Mouse (Mus musculus) CH12.LX (cell line): Measurements from ENCODE around the gene Atp1a1.

Experiments
- CTCF ChIP-seq, 2 experiments: IDR thresholded peaks in 1 of 2; conservative IDR thresholded peaks in 1 of 2; 2 replicates each; pipeline ENCODE4 v1.5.1; 2011 to 2012; ENCODE audit warnings: low read depth in 2 of 2, low read length in 2 of 2, improper control_type of control experiment in 1 of 2, inconsistent platforms in 1 of 2, mild to moderate bottlenecking in 1 of 2, moderate library complexity in 1 of 2
- IRF4 ChIP-seq: IDR thresholded peaks from 2 replicates; pipeline ENCODE4 v1.6.1; 2014; ENCODE audit warnings: low read depth, mild to moderate bottlenecking, inconsistent platforms, low read length, improper control_type of control experiment
- SIN3A ChIP-seq: IDR thresholded peaks from 2 replicates; pipeline ENCODE4 v1.6.1; 2012; ENCODE audit warnings: low read length, improper control_type of control experiment, inconsistent platforms
- UBTF ChIP-seq: IDR thresholded peaks from 2 replicates; pipeline ENCODE4 v1.6.1; 2012; ENCODE audit warnings: low read depth, mild to moderate bottlenecking, inconsistent platforms, low read length, improper control_type of control experiment, moderate library complexity
- ZMIZ1 ChIP-seq: IDR thresholded peaks from 2 replicates; pipeline ENCODE4 v1.6.1; 2012; ENCODE audit warnings: low read depth, mild to moderate bottlenecking, inconsistent platforms, low read length, improper control_type of control experiment

GRCm38 (mm10) chr3:101643264-101643663 lies 38.8 kb upstream of the Atp1a1 start:
- TF ChIP-seq SIN3A: no peak
- no peak for TF ChIP-seq CTCF (conservative IDR thresholded peaks at IDR 0.05 in 1 of 2, IDR thresholded peaks at IDR 0.05 in 1 of 2; ENCODE audit: low read depth in 2 of 2, low read length in 2 of 2)
- no peak for TF ChIP-seq ZMIZ1
- TF ChIP-seq UBTF: no peak
- TF ChIP-seq IRF4: no peak
